Mouse (Mus musculus): ENCODE results near the gene Nab2. TPM values are rescaled to one million over a fixed set of nuclear protein-coding genes. Genes with fewer than 3 reads are reported as not detected.

The Nab2 gene
- polyA plus RNA-seq, 2 experiments, result 0.88 to 4.1 TPM

GRCm38 (mm10) chr10:127616261-127616679, 52.1 kb downstream of the Nab2 start:
- H3K9ac ChIP-seq (replicated peaks), result no peak overlapping the region
- no peak for ATAC-seq (ENCODE audit: insufficient read depth)
- no peak overlapping the region for H3K4me3 ChIP-seq (ENCODE audit: insufficient read depth in 1 of 2, low read depth in 2 of 2, low read length in 2 of 2)
- no peak overlapping the region; the same call in 1 of the 2 replicates for H3K4me2 ChIP-seq (ENCODE audit: low read depth)
- no peak overlapping the region for H3K27ac ChIP-seq
- H3K27me3 ChIP-seq (ENCODE audit: control insufficient read depth, insufficient read depth, low read length), result peaks cover 28% of the 10 kb centered on the region
- no peak for DNase-seq (ENCODE audit: low read depth in 3 of 3, low spot score in 3 of 3)
- WGBS (ENCODE audit: insufficient replicate concordance), result 44% methylated on average over 7 of the region's 7 CpGs
- no peaks in the 10 kb centered on the region for H3K9me3 ChIP-seq (ENCODE audit: control insufficient read depth, low read length)
- no peaks in the 10 kb centered on the region for H3K36me3 ChIP-seq (replicated peaks; ENCODE audit: control insufficient read depth, insufficient read depth, low read depth)
- TF ChIP-seq EP300 (IDR thresholded peaks at IDR 0.05; ENCODE audit: low read depth) (no peak), CTCF (IDR thresholded peaks at IDR 0.05; ENCODE audit: low read depth) (no peak)
- peaks cover 0 to 17% of the 10 kb centered on the region in 2 experiments; a peak in 2 of 4 replicates for H3K4me1 ChIP-seq (replicated peaks; ENCODE audit: control insufficient read depth in 2 of 2, insufficient read depth in 2 of 2, low read length in 1 of 2)

GRCm38 (mm10) chr10:127615591-127615990, 52.8 kb downstream of the Nab2 start:
- no peak overlapping the region for H3K9ac ChIP-seq (replicated peaks)
- 40% methylated on average over 3 of the region's 3 CpGs for WGBS (ENCODE audit: insufficient replicate concordance)
- no peak for DNase-seq (ENCODE audit: low read depth in 3 of 3, low spot score in 3 of 3)
- peaks cover 0 to 17% of the 10 kb centered on the region in 2 experiments; a peak in 2 of 4 replicates for H3K4me1 ChIP-seq (replicated peaks; ENCODE audit: control insufficient read depth in 2 of 2, insufficient read depth in 2 of 2, low read length in 1 of 2)
- TF ChIP-seq EP300 (IDR thresholded peaks at IDR 0.05; ENCODE audit: low read depth) (no peak), CTCF (IDR thresholded peaks at IDR 0.05; ENCODE audit: low read depth) (no peak)
- H3K4me2 ChIP-seq (ENCODE audit: low read depth), result no peak overlapping the region
- H3K4me3 ChIP-seq (ENCODE audit: insufficient read depth in 1 of 2, low read depth in 2 of 2, low read length in 2 of 2), result no peak overlapping the region
- peaks cover 24% of the 10 kb centered on the region for H3K27me3 ChIP-seq (ENCODE audit: control insufficient read depth, insufficient read depth, low read length)
- no peaks in the 10 kb centered on the region for H3K36me3 ChIP-seq (replicated peaks; ENCODE audit: control insufficient read depth, insufficient read depth, low read depth)
- H3K9me3 ChIP-seq (ENCODE audit: control insufficient read depth, low read length), result no peaks in the 10 kb centered on the region
- no peak overlapping the region for H3K27ac ChIP-seq
- ATAC-seq (ENCODE audit: insufficient read depth), result no peak

- TF ChIP-seq EP300 (IDR thresholded peaks at IDR 0.05; ENCODE audit: low read depth) (no peak), CTCF (IDR thresholded peaks at IDR 0.05; ENCODE audit: low read depth) (no peak)
- H3K36me3 ChIP-seq (replicated peaks; ENCODE audit: control insufficient read depth, insufficient read depth, low read depth), result no peaks in the 10 kb centered on the region
- peaks cover 18% of the 10 kb centered on the region for H3K27me3 ChIP-seq (ENCODE audit: control insufficient read depth, insufficient read depth, low read length)
- no peaks in the 10 kb centered on the region for H3K9me3 ChIP-seq (ENCODE audit: control insufficient read depth, low read length)
- no peak overlapping the region for H3K4me2 ChIP-seq (ENCODE audit: low read depth)
- H3K4me3 ChIP-seq (ENCODE audit: insufficient read depth in 1 of 2, low read depth in 2 of 2, low read length in 2 of 2), result no peak overlapping the region
- no peak overlapping the region for H3K9ac ChIP-seq (replicated peaks)
- no peak for DNase-seq (ENCODE audit: low read depth in 3 of 3, low spot score in 3 of 3)
- ATAC-seq (ENCODE audit: insufficient read depth), result no peak
- peaks cover 0 to 17% of the 10 kb centered on the region in 2 experiments; a peak in 2 of 4 replicates for H3K4me1 ChIP-seq (replicated peaks; ENCODE audit: control insufficient read depth in 2 of 2, insufficient read depth in 2 of 2, low read length in 1 of 2)
- no peak overlapping the region for H3K27ac ChIP-seq
- WGBS (ENCODE audit: insufficient replicate concordance), result 13% methylated on average over 2 of the region's 2 CpGs
Observed at GRCm38 (mm10) chr10:127615034-127615374, 53.4 kb downstream of the Nab2 start.

GRCm38 (mm10) chr10:127614236-127615033, 53.9 kb downstream of the Nab2 start:
- Histone ChIP-seq H3K9ac (replicated peaks) (no peak overlapping the region), H3K36me3 (replicated peaks; ENCODE audit: control insufficient read depth, insufficient read depth, low read depth) (no peaks in the 10 kb centered on the region), H3K27ac (no peak overlapping the region), H3K9me3 (ENCODE audit: control insufficient read depth, low read length) (no peaks in the 10 kb centered on the region), H3K4me3 (ENCODE audit: insufficient read depth in 1 of 2, low read depth in 2 of 2, low read length in 2 of 2) (no peak overlapping the region), H3K4me1 (replicated peaks; ENCODE audit: control insufficient read depth in 2 of 2, insufficient read depth in 2 of 2, low read length in 1 of 2) (peaks cover 0 to 17% of the 10 kb centered on the region in 2 experiments; a peak in 2 of 4 replicates), H3K4me2 (ENCODE audit: low read depth) (no peak overlapping the region), H3K27me3 (ENCODE audit: control insufficient read depth, insufficient read depth, low read length) (peaks cover 13% of the 10 kb centered on the region)
- TF ChIP-seq CTCF (IDR thresholded peaks at IDR 0.05; ENCODE audit: low read depth) (no peak), EP300 (IDR thresholded peaks at IDR 0.05; ENCODE audit: low read depth) (no peak)
- WGBS (ENCODE audit: insufficient replicate concordance), result 25% methylated on average over 12 of the region's 12 CpGs
- no peak for ATAC-seq (ENCODE audit: insufficient read depth)
- DNase-seq (ENCODE audit: low read depth in 3 of 3, low spot score in 3 of 3), result no peak

GRCm38 (mm10) chr10:127612079-127612775, 56.1 kb downstream of the Nab2 start:
- ATAC-seq (ENCODE audit: insufficient read depth) (peak; percentile 63), DNase-seq (ENCODE audit: low read depth in 3 of 3, low spot score in 3 of 3) (no peak)
- no peak overlapping the region for H3K9ac ChIP-seq (replicated peaks)
- H3K9me3 ChIP-seq (ENCODE audit: control insufficient read depth, low read length), result no peaks in the 10 kb centered on the region
- no peak overlapping the region for H3K27ac ChIP-seq
- no peak overlapping the region for H3K4me3 ChIP-seq (ENCODE audit: insufficient read depth in 1 of 2, low read depth in 2 of 2, low read length in 2 of 2)
- peaks cover 0 to 15% of the 10 kb centered on the region in 2 experiments; a peak in 2 of 4 replicates for H3K4me1 ChIP-seq (replicated peaks; ENCODE audit: control insufficient read depth in 2 of 2, insufficient read depth in 2 of 2, low read length in 1 of 2)
- H3K36me3 ChIP-seq (replicated peaks; ENCODE audit: control insufficient read depth, insufficient read depth, low read depth), result no peaks in the 10 kb centered on the region
- 36% methylated on average over 14 of the region's 14 CpGs for WGBS (ENCODE audit: insufficient replicate concordance)
- TF ChIP-seq CTCF (IDR thresholded peaks at IDR 0.05; ENCODE audit: low read depth), result no peak
- no peak for TF ChIP-seq EP300 (IDR thresholded peaks at IDR 0.05; ENCODE audit: low read depth)
- no peak overlapping the region for H3K4me2 ChIP-seq (ENCODE audit: low read depth)
- no peaks in the 10 kb centered on the region; the same call in 1 of the 2 replicates for H3K27me3 ChIP-seq (ENCODE audit: control insufficient read depth, insufficient read depth, low read length)

Other genes with a start within 250 kb of the Nab2 start
- 0.16 and 0.37 TPM in 2 replicates for gene Stac3, start 166.9 kb downstream of the Nab2 start, polyA plus RNA-seq (2012; rRNA removed)
- not detected in 2 replicates for gene Stac3, start 166.9 kb downstream of the Nab2 start, polyA plus RNA-seq (2014; fragmentation: Nextera tagmentation; extraction: Ambion mirVana)
- gene Ndufa4l2, start 153.6 kb downstream of the Nab2 start, polyA plus RNA-seq (2012; rRNA removed), result 2.1 and 3.6 TPM in 2 replicates
- gene Ndufa4l2, start 153.6 kb downstream of the Nab2 start, polyA plus RNA-seq (2014; fragmentation: Nextera tagmentation; extraction: Ambion mirVana), result 2.0 and 5.8 TPM in 2 replicates
- 81.0 and 88.6 TPM in 2 replicates for gene Shmt2, start 146.1 kb downstream of the Nab2 start, polyA plus RNA-seq (2012; rRNA removed)
- gene Shmt2, start 146.1 kb downstream of the Nab2 start, polyA plus RNA-seq (2014; fragmentation: Nextera tagmentation; extraction: Ambion mirVana), result 82.7 and 88.2 TPM in 2 replicates
- gene Nxph4, start 134.0 kb downstream of the Nab2 start, polyA plus RNA-seq (2012; rRNA removed), result not detected in 2 replicates
- 0.13 TPM in 1 of 2 replicates, not detected in the other for gene Nxph4, start 134.0 kb downstream of the Nab2 start, polyA plus RNA-seq (2014; fragmentation: Nextera tagmentation; extraction: Ambion mirVana)
- gene Lrp1, start 47.4 kb downstream of the Nab2 start, polyA plus RNA-seq (2012; rRNA removed), result 14.1 and 18.2 TPM in 2 replicates
- gene Lrp1, start 47.4 kb downstream of the Nab2 start, polyA plus RNA-seq (2014; fragmentation: Nextera tagmentation; extraction: Ambion mirVana), result 13.2 and 16.1 TPM in 2 replicates
- 10.9 TPM in 2 replicates for gene Stat6, start 25.6 kb downstream of the Nab2 start, polyA plus RNA-seq (2012; rRNA removed)
- 10.2 and 12.4 TPM in 2 replicates for gene Stat6, start 25.6 kb downstream of the Nab2 start, polyA plus RNA-seq (2014; fragmentation: Nextera tagmentation; extraction: Ambion mirVana)
- 5.0 and 5.5 TPM in 2 replicates for gene Nemp1, start 1.7 kb downstream of the Nab2 start, polyA plus RNA-seq (2012; rRNA removed)
- 5.6 and 5.7 TPM in 2 replicates for gene Nemp1, start 1.7 kb downstream of the Nab2 start, polyA plus RNA-seq (2014; fragmentation: Nextera tagmentation; extraction: Ambion mirVana)
- 0.25 and 0.30 TPM in 2 replicates for gene Myo1a, start 36.6 kb upstream of the Nab2 start, polyA plus RNA-seq (2012; rRNA removed)
- gene Myo1a, start 36.6 kb upstream of the Nab2 start, polyA plus RNA-seq (2014; fragmentation: Nextera tagmentation; extraction: Ambion mirVana), result 0.06 and 0.19 TPM in 2 replicates
- gene Tac2, start 55.9 kb upstream of the Nab2 start, polyA plus RNA-seq (2012; rRNA removed), result 20.7 and 27.9 TPM in 2 replicates
- 26.8 and 31.3 TPM in 2 replicates for gene Tac2, start 55.9 kb upstream of the Nab2 start, polyA plus RNA-seq (2014; fragmentation: Nextera tagmentation; extraction: Ambion mirVana)
- 1.9 and 2.1 TPM in 2 replicates for gene Zbtb39, start 71.0 kb upstream of the Nab2 start, polyA plus RNA-seq (2012; rRNA removed)
- 0.72 and 0.83 TPM in 2 replicates for gene Zbtb39, start 71.0 kb upstream of the Nab2 start, polyA plus RNA-seq (2014; fragmentation: Nextera tagmentation; extraction: Ambion mirVana)
- gene Gpr182, start 83.2 kb upstream of the Nab2 start, polyA plus RNA-seq (2012; rRNA removed), result 9.1 and 11.5 TPM in 2 replicates
- 3.7 and 4.3 TPM in 2 replicates for gene Gpr182, start 83.2 kb upstream of the Nab2 start, polyA plus RNA-seq (2014; fragmentation: Nextera tagmentation; extraction: Ambion mirVana)
- 0.15 and 0.18 TPM in 2 replicates for gene Rdh1, start 91.2 kb upstream of the Nab2 start, polyA plus RNA-seq (2012; rRNA removed)
- gene Rdh1, start 91.2 kb upstream of the Nab2 start, polyA plus RNA-seq (2014; fragmentation: Nextera tagmentation; extraction: Ambion mirVana), result 0.09 and 0.17 TPM in 2 replicates
- gene Rdh16f1, start 91.2 kb upstream of the Nab2 start, polyA plus RNA-seq (2012; rRNA removed), result 0.03 and 0.06 TPM in 2 replicates
- gene Rdh16f1, start 91.2 kb upstream of the Nab2 start, polyA plus RNA-seq (2014; fragmentation: Nextera tagmentation; extraction: Ambion mirVana), result 0.11 TPM in 1 of 2 replicates, not detected in the other
- 0.07 TPM in 1 of 2 replicates, not detected in the other for gene Rdh9, start 107.8 kb upstream of the Nab2 start, polyA plus RNA-seq (2012; rRNA removed)
- gene Rdh9, start 107.8 kb upstream of the Nab2 start, polyA plus RNA-seq (2014; fragmentation: Nextera tagmentation; extraction: Ambion mirVana), result not detected in 2 replicates
- 0.03 TPM in 1 of 2 replicates, not detected in the other for gene Rdh16, start 132.6 kb upstream of the Nab2 start, polyA plus RNA-seq (2012; rRNA removed)
- gene Rdh16, start 132.6 kb upstream of the Nab2 start, polyA plus RNA-seq (2014; fragmentation: Nextera tagmentation; extraction: Ambion mirVana), result not detected in 2 replicates
- 0.03 and 0.06 TPM in 2 replicates for gene Rdh19, start 181.4 kb upstream of the Nab2 start, polyA plus RNA-seq (2012; rRNA removed)
- gene Rdh19, start 181.4 kb upstream of the Nab2 start, polyA plus RNA-seq (2014; fragmentation: Nextera tagmentation; extraction: Ambion mirVana), result not detected in 2 replicates
- 0.09 and 0.28 TPM in 2 replicates for gene Rdh16f2, start 197.9 kb upstream of the Nab2 start, polyA plus RNA-seq (2012; rRNA removed)
- 0.08 and 0.11 TPM in 2 replicates for gene Rdh16f2, start 197.9 kb upstream of the Nab2 start, polyA plus RNA-seq (2014; fragmentation: Nextera tagmentation; extraction: Ambion mirVana)
- 0.92 and 1.1 TPM in 2 replicates for gene Rdh7, start 220.2 kb upstream of the Nab2 start, polyA plus RNA-seq (2012; rRNA removed)
- gene Rdh7, start 220.2 kb upstream of the Nab2 start, polyA plus RNA-seq (2014; fragmentation: Nextera tagmentation; extraction: Ambion mirVana), result 1.9 and 2.0 TPM in 2 replicates
- gene Sdr9c7, start 229.9 kb upstream of the Nab2 start, polyA plus RNA-seq (2012; rRNA removed), result not detected in 2 replicates
- gene Sdr9c7, start 229.9 kb upstream of the Nab2 start, polyA plus RNA-seq (2014; fragmentation: Nextera tagmentation; extraction: Ambion mirVana), result not detected in 2 replicates

All from liver, embryonic 14.5 days (tissue).